Mouse (Mus musculus): Measurements from ENCODE around the gene Birc7. TPM values are rescaled to one million over a fixed set of nuclear protein-coding genes. Genes with fewer than 3 reads are reported as not detected.

Gene Birc7
- not detected for polyA plus RNA-seq (2014; fragmentation: Illumina TruSeq; extraction: RNeasy Lipid Tissue Mini Kit (QIAGEN cat#74804); ENCODE audit: low read depth, low replicate concordance)

DNA sequence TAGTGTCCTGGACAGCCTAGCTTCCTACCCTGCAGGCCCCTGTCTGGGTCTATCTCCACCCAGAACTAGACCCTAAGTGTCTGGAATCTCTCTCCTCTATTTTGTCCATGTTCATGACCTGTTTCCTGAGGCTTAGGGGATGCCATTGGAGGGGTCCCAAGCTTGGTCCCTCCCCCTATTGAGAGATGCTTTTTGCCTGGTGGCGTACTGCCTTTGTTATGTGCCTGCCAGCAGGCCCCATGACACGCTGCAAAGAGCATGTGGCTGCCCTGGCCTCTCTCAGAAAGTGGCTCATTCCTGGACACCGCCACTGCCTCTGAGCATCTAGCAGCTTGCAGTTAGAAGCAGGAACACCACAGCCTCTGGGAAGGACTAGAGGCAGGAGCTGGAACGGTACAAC, at the start of gene Birc7:
Birc7 (plus strand) TSS at position 301 of the 400 bp plus-strand sequence.

DNA sequence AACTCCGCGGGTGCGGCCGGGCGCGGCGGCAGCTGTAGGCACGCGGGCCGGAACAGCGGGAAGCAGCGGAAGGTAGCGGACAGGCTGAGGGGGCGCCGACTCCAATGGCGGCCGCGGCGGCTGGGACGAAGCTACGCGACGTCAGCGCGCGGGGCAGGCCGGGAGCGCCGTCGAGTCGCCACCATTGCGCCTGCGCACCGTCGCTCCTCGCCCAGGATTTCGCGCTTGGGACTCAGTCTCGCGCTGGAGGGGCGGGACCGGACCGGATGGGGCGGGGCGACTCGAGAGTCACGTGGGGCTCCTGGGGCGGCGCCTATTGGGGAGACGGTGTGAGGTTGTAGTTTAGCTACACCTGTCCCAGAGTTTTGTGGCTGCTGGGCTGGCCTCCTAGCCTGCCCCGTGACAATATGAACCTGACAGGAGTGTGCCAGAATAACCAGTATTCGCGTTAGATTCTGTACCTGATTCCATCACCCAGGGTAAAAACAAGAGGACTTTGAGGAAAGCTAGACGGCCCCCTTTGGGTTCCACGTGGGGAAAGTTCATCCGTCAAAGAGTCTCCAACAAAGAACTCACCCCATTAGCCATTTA, 7.9 kb upstream of the Birc7 start, which contains the start of gene Ythdf1:
Ythdf1 (minus strand) TSS at position 140 of the 591 bp plus-strand sequence.

DNA sequence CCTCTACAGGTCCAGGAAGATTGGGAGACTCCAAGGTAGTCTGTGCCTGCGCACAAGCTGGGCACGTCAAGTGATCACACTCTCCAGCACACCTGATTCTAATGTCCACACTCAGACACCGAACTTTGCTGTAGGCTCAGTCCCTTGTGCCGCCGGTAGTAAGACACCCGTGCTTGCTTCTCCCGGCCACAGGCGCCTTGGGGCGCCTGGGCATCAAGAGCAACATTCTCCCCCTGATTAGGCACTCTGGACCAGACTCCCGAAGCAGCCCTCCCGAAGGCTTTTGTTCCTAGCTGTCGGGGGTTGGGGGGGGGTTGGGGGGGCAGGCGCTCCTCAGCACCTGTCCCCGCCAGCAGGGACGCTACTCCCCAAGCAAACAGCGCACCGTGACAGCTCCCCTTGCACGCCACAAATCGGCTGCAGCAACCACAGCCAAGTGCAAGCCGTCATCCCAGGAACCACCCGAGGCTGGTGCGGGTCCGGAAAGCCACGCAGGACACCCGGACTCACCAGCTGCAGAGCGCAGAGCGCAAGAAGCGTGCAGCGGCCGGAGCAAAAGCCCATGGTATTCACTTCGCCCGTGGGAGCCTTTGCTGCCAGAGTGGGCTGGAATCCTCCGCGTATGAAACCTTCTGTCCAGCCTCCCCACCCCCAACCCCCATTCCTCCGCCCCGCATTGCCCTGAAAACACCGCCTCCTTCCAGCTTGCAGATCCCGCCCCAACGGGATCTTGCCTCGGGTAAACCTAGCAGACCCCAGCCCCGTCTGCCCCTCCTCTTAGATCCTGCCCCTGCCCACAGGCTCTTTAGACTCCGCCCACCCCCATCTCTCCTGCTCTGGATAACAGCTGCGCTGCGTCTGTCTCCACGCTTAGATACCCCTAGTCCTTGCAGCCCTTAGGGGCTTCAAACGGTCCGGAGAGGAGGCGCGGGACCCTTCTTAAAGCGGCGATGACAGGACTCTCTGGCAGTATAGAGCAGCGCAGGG, 25.5 kb downstream of the Birc7 start, which contains the start of gene Nkain4:
Nkain4 (minus strand) TSS at position 639 of the 987 bp plus-strand sequence.

DNA sequence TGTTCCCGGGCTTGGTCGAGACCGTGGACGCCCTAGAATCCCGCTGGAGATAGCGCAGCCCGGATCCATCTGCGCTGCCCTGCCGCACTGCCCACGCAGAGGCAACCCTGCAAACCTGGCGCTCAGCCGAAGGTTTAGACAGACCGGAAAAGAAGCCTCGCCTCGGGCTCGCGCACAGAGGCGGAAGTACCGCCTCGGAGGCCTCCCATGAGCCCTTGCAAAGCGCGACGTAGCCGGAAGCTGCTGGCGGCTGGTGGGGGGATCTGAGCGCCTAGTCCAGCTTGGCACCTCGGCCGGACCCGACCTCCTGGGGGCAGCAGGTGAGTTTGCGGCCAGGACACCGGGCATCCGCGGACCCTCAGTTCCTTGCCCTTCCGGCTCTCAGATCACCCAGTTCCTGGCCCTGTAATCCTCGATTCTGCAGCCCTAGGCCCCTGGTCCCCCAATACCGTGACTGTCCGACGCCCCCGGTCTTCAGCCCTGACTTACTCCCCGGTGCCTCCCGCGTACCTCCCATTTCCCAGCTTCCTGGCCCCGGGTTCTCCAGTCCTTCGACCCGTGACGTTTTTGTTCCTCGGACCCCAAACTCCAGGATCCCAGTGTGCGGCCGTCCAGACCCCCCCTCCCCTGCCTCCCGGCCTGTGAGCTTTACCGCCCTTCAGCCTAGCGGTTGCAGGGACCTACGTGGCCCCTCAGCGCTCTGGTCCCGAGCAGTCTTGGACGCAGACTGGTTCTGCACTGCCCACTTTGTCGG, 38.4 kb downstream of the Birc7 start, which contains the start of gene Arfgap1:
Arfgap1 (plus strand) TSS at position 216 of the 754 bp plus-strand sequence.

Other genes starting within 250 kb of the Birc7 start
- 15.1 TPM for gene Dido1, start 219.0 kb upstream of the Birc7 start, polyA plus RNA-seq (2014; fragmentation: Illumina TruSeq; extraction: RNeasy Lipid Tissue Mini Kit (QIAGEN cat#74804); ENCODE audit: low read depth, low replicate concordance)
- 40.3 TPM for gene Gid8, start 218.9 kb upstream of the Birc7 start, polyA plus RNA-seq (2014; fragmentation: Illumina TruSeq; extraction: RNeasy Lipid Tissue Mini Kit (QIAGEN cat#74804); ENCODE audit: low read depth, low replicate concordance)
- gene Slc17a9, start 203.8 kb upstream of the Birc7 start, polyA plus RNA-seq (2014; fragmentation: Illumina TruSeq; extraction: RNeasy Lipid Tissue Mini Kit (QIAGEN cat#74804); ENCODE audit: low read depth, low replicate concordance) = not detected
- not detected for gene Bhlhe23, start 152.1 kb upstream of the Birc7 start, polyA plus RNA-seq (2014; fragmentation: Illumina TruSeq; extraction: RNeasy Lipid Tissue Mini Kit (QIAGEN cat#74804); ENCODE audit: low read depth, low replicate concordance)
- gene Ythdf1, start 8.1 kb upstream of the Birc7 start, polyA plus RNA-seq (2014; fragmentation: Illumina TruSeq; extraction: RNeasy Lipid Tissue Mini Kit (QIAGEN cat#74804); ENCODE audit: low read depth, low replicate concordance) = 31.2 TPM
- gene Nkain4, start 25.7 kb downstream of the Birc7 start, polyA plus RNA-seq (2014; fragmentation: Illumina TruSeq; extraction: RNeasy Lipid Tissue Mini Kit (QIAGEN cat#74804); ENCODE audit: low read depth, low replicate concordance) = not detected
- gene Arfgap1, start 38.2 kb downstream of the Birc7 start, polyA plus RNA-seq (2014; fragmentation: Illumina TruSeq; extraction: RNeasy Lipid Tissue Mini Kit (QIAGEN cat#74804); ENCODE audit: low read depth, low replicate concordance) = 2.5 TPM
- not detected for gene Col20a1, start 57.5 kb downstream of the Birc7 start, polyA plus RNA-seq (2014; fragmentation: Illumina TruSeq; extraction: RNeasy Lipid Tissue Mini Kit (QIAGEN cat#74804); ENCODE audit: low read depth, low replicate concordance)
- 4.8 TPM for gene Chrna4, start 114.5 kb downstream of the Birc7 start, polyA plus RNA-seq (2014; fragmentation: Illumina TruSeq; extraction: RNeasy Lipid Tissue Mini Kit (QIAGEN cat#74804); ENCODE audit: low read depth, low replicate concordance)
- not detected for gene Kcnq2, start 206.3 kb downstream of the Birc7 start, polyA plus RNA-seq (2014; fragmentation: Illumina TruSeq; extraction: RNeasy Lipid Tissue Mini Kit (QIAGEN cat#74804); ENCODE audit: low read depth, low replicate concordance)
- not detected for gene Eef1a2, start 228.0 kb downstream of the Birc7 start, polyA plus RNA-seq (2014; fragmentation: Illumina TruSeq; extraction: RNeasy Lipid Tissue Mini Kit (QIAGEN cat#74804); ENCODE audit: low read depth, low replicate concordance)

Data from kidney, adult 10 weeks (tissue).